Mouse (Mus musculus) intestine, postnatal 0 days (tissue): ENCODE data around the gene Tsks. TPM values are rescaled to one million over a fixed set of nuclear protein-coding genes. Genes with fewer than 3 reads are reported as not detected.

Source experiments
- ATAC-seq: fragments of 200-750 bp; cut with Nextera tagmentation; 2 replicates; pipeline ENCODE4 v1.8.0; 2017; ENCODE audit warnings: mild to moderate bottlenecking, moderate TSS enrichment, moderate library complexity
- H3K27ac ChIP-seq: fragments of 300-500 bp; sonication (generic); 2 replicates; pipeline ENCODE4 v1.5.1; 2014; ENCODE audit warnings: mild to moderate bottlenecking, low read depth, low read length, moderate library complexity
- H3K27me3 ChIP-seq: fragments of 300-500 bp; sonication (generic); replicated peaks from 2 replicates; pipeline ENCODE4 v1.6.1; 2014; ENCODE audit warnings: low read length, mixed read lengths; ENCODE audit not compliant: control insufficient read depth, insufficient read depth
- H3K36me3 ChIP-seq: fragments of 300-500 bp; sonication (generic); 2 replicates; pipeline ENCODE4 v1.6.1; 2014; ENCODE audit warnings: mild to moderate bottlenecking, moderate library complexity; ENCODE audit not compliant: control insufficient read depth, insufficient read depth
- H3K4me1 ChIP-seq: fragments of 300-500 bp; sonication (generic); replicated peaks from 2 replicates; pipeline ENCODE4 v1.6.1; 2014; ENCODE audit warnings: antibody characterized with exemption, low read length, mixed read lengths; ENCODE audit not compliant: control insufficient read depth, insufficient read depth
- H3K4me2 ChIP-seq: fragments of 300-500 bp; sonication (generic); replicated peaks from 2 replicates; pipeline ENCODE4 v1.6.1; 2014; ENCODE audit warnings: low read depth, mild to moderate bottlenecking, moderate library complexity
- H3K4me3 ChIP-seq: fragments of 300-500 bp; sonication (generic); 2 replicates; pipeline ENCODE4 v1.5.1; 2014; ENCODE audit warnings: low read depth, low read length
- H3K9ac ChIP-seq: fragments of 300-500 bp; sonication (generic); 2 replicates; pipeline ENCODE4 v1.6.1; 2014; ENCODE audit warnings: mild to moderate bottlenecking, low read depth, low read length
- H3K9me3 ChIP-seq: fragments of 300-500 bp; sonication (generic); 2 replicates; pipeline ENCODE4 v1.6.1; 2016; ENCODE audit warnings: mixed run types; ENCODE audit not compliant: control insufficient read depth
- CTCF ChIP-seq: sonication (generic); IDR thresholded peaks from 2 replicates; pipeline ENCODE4 v1.5.1; 2016; ENCODE audit warnings: low read depth, mild to moderate bottlenecking, control low read depth, antibody characterized with exemption, moderate library complexity
- WGBS: fragments of 180-500 bp; shearing (Covaris S2); extraction: QIAGEN DNeasy Blood & Tissue Kit; methylation state at CpG from one replicate; pipeline ENCODE4 v1.1.7; 2014; 5-methylcytosine and 5-hydroxymethylcytosine counted together
- polyA plus RNA-seq: library from polyadenylated mRNA; unstranded; fragments of >200 nt; fragmentation: Nextera tagmentation; extraction: Ambion mirVana; gene quantifications from 2 replicates; pipeline ENCODE4 v1.2.1, GENCODE M21; 2015

Tsks gene
- polyA plus RNA-seq, 1 experiment from 2014 or later = 0.13 TPM

DNA sequence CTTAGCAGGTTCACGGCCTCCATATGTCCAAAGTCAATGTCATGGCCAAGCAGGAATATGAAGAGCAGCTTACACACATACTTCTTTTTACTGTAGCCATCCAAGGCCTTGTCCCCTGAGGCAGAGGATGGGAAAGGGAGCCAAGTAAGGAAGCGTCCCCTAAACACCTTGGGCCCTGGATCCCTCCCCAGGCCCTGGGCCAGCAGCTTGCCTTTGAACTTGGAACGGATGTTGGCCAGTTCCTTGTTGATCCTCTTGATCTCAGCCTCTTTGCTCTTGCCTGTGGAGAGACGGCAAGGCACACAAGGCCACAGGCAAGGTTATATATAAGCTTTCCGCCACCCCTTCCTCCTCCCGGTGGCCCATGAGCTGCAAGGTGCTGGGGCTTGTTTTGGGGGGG, 26.8 kb upstream of the Tsks start:
- H3K36me3 ChIP-seq = peaks cover 53% of the 10 kb centered on the region
- H3K9me3 ChIP-seq = no peaks in the 10 kb centered on the region
- H3K4me1 ChIP-seq = no peaks in the 10 kb centered on the region
- no peak overlapping the region for H3K4me3 ChIP-seq
- H3K27ac ChIP-seq = no peak overlapping the region
- H3K9ac ChIP-seq = no peak overlapping the region
- no peak for TF ChIP-seq CTCF
- 86% methylated on average over 6 of the region's 6 CpGs for WGBS
- ATAC-seq = no peak
- H3K4me2 ChIP-seq = no peak overlapping the region
- H3K27me3 ChIP-seq = no peaks in the 10 kb centered on the region

DNA sequence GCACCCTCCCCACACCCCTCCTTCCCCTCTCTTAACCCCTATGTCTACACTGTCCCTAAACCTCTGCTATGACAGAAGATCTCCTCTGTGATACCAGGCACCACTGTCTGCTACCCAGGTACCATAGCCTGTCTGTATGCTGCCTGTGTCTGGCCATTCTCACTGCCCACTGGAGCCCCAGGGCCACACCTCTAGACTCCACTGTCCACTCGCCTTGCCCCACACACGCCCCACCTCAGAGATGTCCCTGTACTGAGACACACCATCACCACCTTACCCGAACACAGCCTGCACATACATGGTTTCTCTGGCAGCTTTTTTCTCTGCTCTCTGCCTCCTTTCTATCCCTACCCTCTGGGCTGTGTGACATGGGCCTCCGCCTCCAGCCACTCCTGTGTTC, 26.1 kb upstream of the Tsks start:
- Histone ChIP-seq H3K4me3 (no peak overlapping the region), H3K9me3 (no peaks in the 10 kb centered on the region), H3K27ac (no peak overlapping the region), H3K4me1 (no peaks in the 10 kb centered on the region), H3K9ac (no peak overlapping the region), H3K27me3 (no peaks in the 10 kb centered on the region), H3K4me2 (no peak overlapping the region), H3K36me3 (peaks cover 52% of the 10 kb centered on the region)
- no peak for TF ChIP-seq CTCF
- ATAC-seq = no peak
- WGBS = 88% methylated on average over 4 of the region's 4 CpGs

DNA sequence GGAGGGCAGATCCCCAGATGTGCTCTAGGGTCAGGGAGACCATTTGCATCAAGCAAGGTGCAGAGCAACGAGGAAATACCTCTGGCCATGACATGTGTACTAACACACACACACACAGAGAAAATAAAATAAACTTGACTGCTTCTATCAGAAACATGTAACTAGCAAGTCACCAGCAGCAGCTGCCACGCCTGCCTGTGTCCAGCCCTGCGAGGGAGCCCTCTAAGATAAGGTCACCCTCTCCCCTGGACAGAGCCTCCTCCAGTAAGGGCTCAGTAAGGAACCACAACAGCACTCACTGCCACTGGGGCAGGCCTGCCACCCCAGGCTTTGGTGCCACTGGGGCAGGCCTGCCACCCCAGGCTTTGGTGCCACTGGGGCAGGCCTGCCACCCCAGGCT, 24.8 kb upstream of the Tsks start:
- H3K4me1 ChIP-seq = no peaks in the 10 kb centered on the region
- ATAC-seq = no peak
- H3K9me3 ChIP-seq = no peaks in the 10 kb centered on the region
- H3K9ac ChIP-seq = no peak overlapping the region
- peaks cover 51% of the 10 kb centered on the region for H3K36me3 ChIP-seq
- H3K27me3 ChIP-seq = no peaks in the 10 kb centered on the region
- no peak for TF ChIP-seq CTCF
- 57% methylated on average over 3 of the region's 3 CpGs for WGBS
- H3K4me2 ChIP-seq = no peak overlapping the region
- no peak overlapping the region for H3K4me3 ChIP-seq
- H3K27ac ChIP-seq = no peak overlapping the region

DNA sequence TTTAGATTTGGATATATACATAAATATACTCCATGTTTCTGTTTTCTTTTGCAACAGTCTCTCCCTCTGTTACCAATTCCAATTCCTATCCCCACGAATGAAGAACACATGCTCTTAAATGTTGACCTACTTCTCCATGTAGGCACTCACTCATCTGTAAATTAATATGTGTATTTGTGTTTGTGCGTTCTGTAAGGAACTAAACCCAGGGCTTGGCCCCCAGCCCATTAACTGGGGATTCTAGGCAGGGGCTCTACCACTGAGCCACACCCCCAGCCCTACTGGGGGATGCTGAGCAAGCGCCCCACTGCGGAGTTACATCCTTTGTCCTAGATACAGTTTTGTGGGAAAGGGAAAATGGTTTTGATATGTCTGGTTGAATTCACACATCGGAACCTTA, 23.9 kb upstream of the Tsks start:
- H3K9ac ChIP-seq = 0 out of 2 replicates have a peak overlapping the region, but pooled peaks have one; percentile 7
- no peaks in the 10 kb centered on the region for H3K27me3 ChIP-seq
- H3K4me3 ChIP-seq = no peak overlapping the region
- whole genome bisulfite sequencing = 88% methylated on average over 5 of the region's 5 CpGs
- H3K27ac ChIP-seq = no peak overlapping the region
- ATAC-seq = no peak
- H3K4me1 ChIP-seq = no peaks in the 10 kb centered on the region
- no peak overlapping the region for H3K4me2 ChIP-seq
- H3K36me3 ChIP-seq = peaks cover 52% of the 10 kb centered on the region
- no peaks in the 10 kb centered on the region for H3K9me3 ChIP-seq
- no peak for TF ChIP-seq CTCF

GRCm38 (mm10) chr7:44922530-44922929, 20.5 kb upstream of the Tsks start:
- Histone ChIP-seq H3K9ac (no peak overlapping the region), H3K4me2 (no peak overlapping the region), H3K9me3 (no peaks in the 10 kb centered on the region), H3K36me3 (peaks cover 44% of the 10 kb centered on the region), H3K27me3 (no peaks in the 10 kb centered on the region), H3K4me1 (no peaks in the 10 kb centered on the region), H3K27ac (no peak overlapping the region; the same call in 1 of the 2 replicates), H3K4me3 (no peak overlapping the region)
- no peak for ATAC-seq
- TF ChIP-seq CTCF = no peak

DNA sequence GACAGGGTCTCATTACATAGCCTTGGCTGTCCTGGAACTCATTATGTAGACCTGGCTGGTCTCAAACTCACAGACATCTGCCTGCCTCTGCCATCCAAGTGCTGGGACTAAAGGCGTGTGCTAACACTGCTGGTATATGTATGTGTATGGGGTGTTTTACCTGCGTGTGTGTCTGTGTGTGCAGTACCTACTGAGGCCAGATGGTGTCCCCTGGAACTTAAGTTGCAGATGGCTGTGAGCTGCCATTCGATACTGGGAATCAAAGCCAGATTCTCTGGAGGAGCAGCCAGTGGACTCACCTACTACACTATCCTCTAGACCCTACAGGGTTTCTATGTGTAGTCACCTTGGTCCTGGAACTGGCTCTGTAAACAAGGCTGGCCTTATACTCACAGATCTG, 17.5 kb upstream of the Tsks start:
- Histone ChIP-seq H3K4me3 (no peak overlapping the region), H3K27me3 (no peaks in the 10 kb centered on the region), H3K27ac (no peak overlapping the region), H3K9ac (no peak overlapping the region), H3K4me1 (peaks cover 9% of the 10 kb centered on the region; the same call in 1 of the 2 replicates), H3K36me3 (peaks cover 37% of the 10 kb centered on the region), H3K4me2 (no peak overlapping the region), H3K9me3 (no peaks in the 10 kb centered on the region)
- 81% methylated on average over 3 of the region's 3 CpGs for WGBS
- ATAC-seq = no peak
- peak; percentile 73 for TF ChIP-seq CTCF

- Histone ChIP-seq H3K27ac (no peak overlapping the region), H3K9me3 (no peaks in the 10 kb centered on the region), H3K4me3 (peak overlapping the region; percentile 99), H3K4me1 (peaks cover 10% of the 10 kb centered on the region; the same call in 1 of the 2 replicates), H3K27me3 (no peaks in the 10 kb centered on the region), H3K9ac (peak overlapping the region; percentile 88), H3K36me3 (peaks cover 18% of the 10 kb centered on the region), H3K4me2 (peak overlapping the region; percentile 71)
- TF ChIP-seq CTCF = no peak
- 0% methylated on average over 1 of the region's 1 CpGs for WGBS
- ATAC-seq = no peak
These were observed 14.4 kb upstream of the Tsks start for GRCm38 (mm10) chr7:44928570-44928969.
